Mouse (Mus musculus) heart, embryonic 12.5 days (tissue): Measurements from ENCODE around the gene Gls. TPM values are rescaled to one million over a fixed set of nuclear protein-coding genes. Genes with fewer than 3 reads are reported as not detected.

ENCODE experiments used
- ATAC-seq: fragments of 200-750 bp; cut with Nextera tagmentation; 2 replicates; pipeline ENCODE4 v1.8.0; 2017; ENCODE audit warnings: moderate TSS enrichment, moderate library complexity; ENCODE audit not compliant: insufficient number of reproducible peaks, low FRiP score
- H3K27ac ChIP-seq: fragments of 300-500 bp; sonication (generic); 2 replicates; pipeline ENCODE4 v1.5.1; 2016; ENCODE audit warnings: mild to moderate bottlenecking, moderate library complexity; ENCODE audit not compliant: poor library complexity, severe bottlenecking
- H3K27me3 ChIP-seq: fragments of 300-500 bp; sonication (generic); replicated peaks from 2 replicates; pipeline ENCODE4 v1.6.1; 2016; ENCODE audit warnings: mild to moderate bottlenecking, moderate library complexity
- H3K36me3 ChIP-seq: fragments of 300-500 bp; sonication (generic); 2 replicates; pipeline ENCODE4 v1.6.1; 2016; ENCODE audit warnings: mild to moderate bottlenecking, moderate library complexity
- H3K4me1 ChIP-seq: fragments of 300-500 bp; sonication (generic); replicated peaks from 2 replicates; pipeline ENCODE4 v1.6.1; 2016; ENCODE audit warnings: mild to moderate bottlenecking
- H3K4me2 ChIP-seq: fragments of 300-500 bp; sonication (generic); 2 replicates; pipeline ENCODE4 v1.6.1; 2016; ENCODE audit warnings: mild to moderate bottlenecking, moderate library complexity
- H3K4me3 ChIP-seq: fragments of 300-500 bp; sonication (generic); 2 replicates; pipeline ENCODE4 v1.5.1; 2016; ENCODE audit warnings: mild to moderate bottlenecking
- H3K9ac ChIP-seq: fragments of 300-500 bp; sonication (generic); 2 replicates; pipeline ENCODE4 v1.6.1; 2016; ENCODE audit warnings: mild to moderate bottlenecking, moderate library complexity
- H3K9me3 ChIP-seq: fragments of 300-500 bp; sonication (generic); replicated peaks from 2 replicates; pipeline ENCODE4 v1.6.1; 2016; ENCODE audit warnings: mild to moderate bottlenecking, moderate library complexity
- WGBS: fragments of 180-500 bp; shearing (Covaris S2); methylation state at CpG from one replicate; pipeline ENCODE4 v1.1.7; 2016; 5-methylcytosine and 5-hydroxymethylcytosine counted together
- polyA plus RNA-seq: library from polyadenylated mRNA; unstranded; fragments of >200 nt; fragmentation: Nextera tagmentation; extraction: Ambion mirVana; gene quantifications from 2 replicates; pipeline ENCODE4 v1.2.1, GENCODE M21; 2016

Gls gene
- polyA plus RNA-seq, 1 experiment from 2014 or later = 40.8 TPM

DNA sequence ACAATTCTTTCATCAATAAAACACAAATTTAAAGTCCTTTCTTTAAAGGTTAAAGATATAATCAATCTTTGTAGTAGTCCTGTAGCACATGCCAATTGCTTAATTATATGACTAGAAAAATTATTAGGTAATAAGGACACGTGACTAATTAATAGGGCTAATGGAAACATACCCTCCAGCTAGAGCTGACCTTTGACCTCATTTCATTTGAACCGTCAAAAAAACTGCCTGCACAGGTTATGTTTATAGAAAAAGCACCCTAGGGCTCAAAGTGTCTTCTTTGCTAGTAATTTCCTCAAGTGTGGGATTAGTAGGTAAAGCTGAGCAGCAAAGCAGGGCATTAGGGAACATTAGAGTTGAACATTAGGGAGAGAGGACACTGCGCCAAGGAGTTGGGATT lies 9.2 kb upstream of the Gls start:
- Histone ChIP-seq H3K4me2 (no peak overlapping the region), H3K4me3 (no peak overlapping the region), H3K9me3 (no peaks in the 10 kb centered on the region), H3K36me3 (no peaks in the 10 kb centered on the region), H3K27ac (no peak overlapping the region), H3K4me1 (no peaks in the 10 kb centered on the region), H3K27me3 (no peaks in the 10 kb centered on the region), H3K9ac (no peak overlapping the region)
- WGBS = 78% methylated on average over 3 of the region's 3 CpGs
- no peak for ATAC-seq

DNA sequence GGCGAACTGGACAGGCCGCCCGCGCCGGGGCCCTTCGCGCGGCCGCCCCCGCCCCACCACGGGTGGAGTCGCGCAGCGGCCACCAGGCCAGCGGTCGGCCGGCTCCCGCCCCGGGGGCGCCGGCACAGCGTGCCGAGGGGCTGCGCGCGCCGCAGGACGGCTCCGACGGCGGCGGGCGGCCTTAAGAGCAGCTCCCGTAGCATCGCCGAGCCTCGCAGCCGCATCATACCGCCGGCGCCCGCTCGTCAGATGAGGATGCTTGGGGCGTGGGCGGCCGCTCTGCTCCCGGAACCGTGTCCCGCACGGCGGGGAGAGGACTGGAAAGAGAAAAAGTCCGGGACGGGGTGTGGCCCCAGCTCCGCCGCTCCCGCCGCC lies 279 bp downstream of the Gls start:
- H3K27me3 ChIP-seq = no peaks in the 10 kb centered on the region
- peak overlapping the region; percentile 97 for H3K4me3 ChIP-seq
- 1% methylated on average over 56 of the region's 57 CpGs for WGBS
- peak overlapping the region; percentile 98 for H3K9ac ChIP-seq
- H3K4me1 ChIP-seq = peaks cover 7% of the 10 kb centered on the region
- ATAC-seq = peak; percentile 73
- H3K4me2 ChIP-seq = peak overlapping the region; percentile 84
- peak overlapping the region; percentile 98 for H3K27ac ChIP-seq
- no peaks in the 10 kb centered on the region for H3K9me3 ChIP-seq
- no peaks in the 10 kb centered on the region for H3K36me3 ChIP-seq

- no peaks in the 10 kb centered on the region for H3K27me3 ChIP-seq
- H3K36me3 ChIP-seq = no peaks in the 10 kb centered on the region
- peak overlapping the region; percentile 98 for H3K9ac ChIP-seq
- WGBS = under 1% methylated on average over 60 of the region's 69 CpGs
- peak overlapping the region; percentile 84 for H3K4me2 ChIP-seq
- peak overlapping the region; percentile 98 for H3K27ac ChIP-seq
- H3K9me3 ChIP-seq = no peaks in the 10 kb centered on the region
- H3K4me1 ChIP-seq = peaks cover 7% of the 10 kb centered on the region
- H3K4me3 ChIP-seq = peak overlapping the region; percentile 97
- ATAC-seq = peak; percentile 40
Observed at GRCm38 (mm10) chr1:52231939-52232765, 880 bp downstream of the Gls start.

- peak overlapping the region; percentile 43 for H3K4me2 ChIP-seq
- H3K4me1 ChIP-seq = peaks cover 7% of the 10 kb centered on the region
- H3K27ac ChIP-seq = no peak overlapping the region
- H3K9ac ChIP-seq = no peak overlapping the region
- H3K36me3 ChIP-seq = no peaks in the 10 kb centered on the region
- no peak for ATAC-seq
- H3K9me3 ChIP-seq = no peaks in the 10 kb centered on the region
- H3K27me3 ChIP-seq = no peaks in the 10 kb centered on the region
- H3K4me3 ChIP-seq = peak overlapping the region; percentile 17; the same call in 1 of the 2 replicates
- WGBS = 35% methylated on average over 1 of the region's 1 CpGs
Observed at GRCm38 (mm10) chr1:52230404-52230803, 2.6 kb downstream of the Gls start.

- Histone ChIP-seq H3K9me3 (no peaks in the 10 kb centered on the region), H3K27ac (no peak overlapping the region), H3K27me3 (no peaks in the 10 kb centered on the region), H3K4me2 (no peak overlapping the region), H3K36me3 (no peaks in the 10 kb centered on the region), H3K9ac (no peak overlapping the region), H3K4me1 (peaks cover 13% of the 10 kb centered on the region), H3K4me3 (no peak overlapping the region)
- 88% methylated on average over 6 of the region's 6 CpGs for WGBS
- ATAC-seq = no peak
Observed at GRCm38 (mm10) chr1:52228178-52228577, 4.9 kb downstream of the Gls start.

DNA sequence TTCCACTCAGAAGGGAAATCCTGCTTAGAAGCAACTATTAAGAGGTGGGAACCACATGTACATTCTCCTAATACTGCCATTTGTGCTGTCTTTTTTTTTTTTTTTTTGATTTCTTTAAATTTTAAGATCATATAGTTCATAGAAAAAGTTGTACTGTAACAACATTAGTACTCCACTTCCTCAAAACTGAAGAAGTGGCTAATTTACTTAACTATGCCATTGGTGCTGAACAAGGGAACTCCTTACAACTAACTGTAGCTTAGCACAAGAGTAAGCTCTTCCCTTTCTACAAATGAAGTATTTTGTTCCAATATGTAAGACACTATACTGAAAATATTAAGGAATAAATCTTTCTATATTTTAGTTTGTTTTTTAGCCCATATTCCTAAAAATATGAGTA lies 6.6 kb downstream of the Gls start:
- no peaks in the 10 kb centered on the region for H3K9me3 ChIP-seq
- H3K4me1 ChIP-seq = peaks cover 13% of the 10 kb centered on the region
- H3K4me3 ChIP-seq = no peak overlapping the region
- no peak overlapping the region for H3K4me2 ChIP-seq
- no peak overlapping the region for H3K9ac ChIP-seq
- no peak for ATAC-seq
- no peaks in the 10 kb centered on the region for H3K27me3 ChIP-seq
- H3K36me3 ChIP-seq = no peaks in the 10 kb centered on the region
- no peak overlapping the region for H3K27ac ChIP-seq

- peaks cover 9% of the 10 kb centered on the region for H3K36me3 ChIP-seq
- ATAC-seq = no peak
- no peaks in the 10 kb centered on the region for H3K4me1 ChIP-seq
- 0 out of 2 replicates have a peak, but pooled peaks cover 2% of the 10 kb centered on the region for H3K9me3 ChIP-seq
- H3K9ac ChIP-seq = no peak overlapping the region
- no peak overlapping the region for H3K27ac ChIP-seq
- H3K27me3 ChIP-seq = no peaks in the 10 kb centered on the region
- no peak overlapping the region for H3K4me2 ChIP-seq
- no peak overlapping the region for H3K4me3 ChIP-seq
Observed at GRCm38 (mm10) chr1:52216766-52217165, 16.3 kb downstream of the Gls start.

DNA sequence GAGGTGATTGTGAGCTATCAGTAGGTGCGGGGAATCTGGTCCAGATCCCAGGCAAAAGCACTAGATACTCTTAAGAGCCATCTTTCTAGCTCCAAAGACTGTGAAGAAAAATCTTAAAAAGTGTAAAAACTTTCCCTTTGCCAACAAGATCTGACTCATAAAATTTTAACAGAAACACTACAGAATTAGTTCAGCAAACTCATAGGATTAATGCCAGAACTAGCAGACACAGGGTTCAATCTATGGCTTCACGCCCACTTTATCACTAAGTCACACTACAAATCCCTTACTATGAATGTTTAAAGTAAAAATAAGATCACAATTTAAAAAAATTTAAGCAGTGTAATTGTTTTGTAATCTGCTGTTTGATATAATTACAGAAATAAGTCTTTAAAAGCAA lies 50.0 kb downstream of the Gls start:
- Histone ChIP-seq H3K27ac (no peak overlapping the region), H3K9me3 (no peaks in the 10 kb centered on the region), H3K4me3 (no peak overlapping the region), H3K4me2 (no peak overlapping the region), H3K9ac (no peak overlapping the region), H3K27me3 (no peaks in the 10 kb centered on the region), H3K36me3 (0 out of 2 replicates have a peak, but pooled peaks cover 4% of the 10 kb centered on the region), H3K4me1 (0 out of 2 replicates have a peak, but pooled peaks cover 2% of the 10 kb centered on the region)
- no peak for ATAC-seq
- 86% methylated on average over 2 of the region's 2 CpGs for WGBS

GRCm38 (mm10) chr1:52181994-52182393 lies 51.0 kb downstream of the Gls start:
- Histone ChIP-seq H3K4me3 (no peak overlapping the region), H3K9ac (no peak overlapping the region), H3K4me2 (no peak overlapping the region), H3K27ac (no peak overlapping the region), H3K4me1 (peaks cover 3% of the 10 kb centered on the region; the same call in 1 of the 2 replicates), H3K27me3 (no peaks in the 10 kb centered on the region), H3K9me3 (no peaks in the 10 kb centered on the region), H3K36me3 (no peaks in the 10 kb centered on the region)
- ATAC-seq = no peak

GRCm38 (mm10) chr1:52179939-52180568 lies 53.0 kb downstream of the Gls start:
- no peak for ATAC-seq

DNA sequence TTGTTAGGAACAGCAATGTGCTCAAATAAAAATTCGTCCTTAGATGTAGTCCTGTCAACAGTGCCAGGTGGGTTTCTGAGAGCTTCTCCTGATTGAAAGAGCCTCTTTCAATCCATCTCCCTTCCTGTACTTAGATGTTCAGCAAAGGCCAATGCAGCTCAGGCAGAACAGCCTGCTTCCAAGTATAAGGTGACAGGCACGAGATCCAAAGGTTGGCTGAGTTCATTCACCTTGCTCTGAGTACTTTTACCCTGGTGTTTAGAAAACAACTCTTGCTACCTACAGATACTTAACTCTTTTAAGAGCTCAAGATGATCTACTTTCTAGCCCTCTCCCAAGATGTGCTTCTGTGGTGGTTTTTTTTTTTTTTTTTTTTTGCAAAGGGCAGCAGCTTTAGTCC lies 56.0 kb downstream of the Gls start:
- ATAC-seq = no peak
- no peaks in the 10 kb centered on the region for H3K27me3 ChIP-seq
- H3K27ac ChIP-seq = no peak overlapping the region
- no peaks in the 10 kb centered on the region for H3K36me3 ChIP-seq
- H3K4me3 ChIP-seq = no peak overlapping the region
- 77% methylated on average over 2 of the region's 2 CpGs for WGBS
- peaks cover 12% of the 10 kb centered on the region for H3K4me1 ChIP-seq
- H3K9me3 ChIP-seq = no peaks in the 10 kb centered on the region
- H3K9ac ChIP-seq = no peak overlapping the region
- H3K4me2 ChIP-seq = no peak overlapping the region

More at GRCm38 (mm10) chr1:52179939-52180568, 53.0 kb downstream of the Gls start:
- no peaks in the 10 kb centered on the region for H3K36me3 ChIP-seq
- H3K27ac ChIP-seq = no peak overlapping the region
- no peaks in the 10 kb centered on the region for H3K27me3 ChIP-seq
- H3K9me3 ChIP-seq = no peaks in the 10 kb centered on the region
- no peak overlapping the region for H3K9ac ChIP-seq
- H3K4me3 ChIP-seq = no peak overlapping the region
- WGBS = 92% methylated on average over 9 of the region's 9 CpGs
- H3K4me2 ChIP-seq = no peak overlapping the region
- H3K4me1 ChIP-seq = peaks cover 12% of the 10 kb centered on the region
